Mouse (Mus musculus) MEL (cell line): ENCODE data around the gene Imp4.

Experiments
- CTCF ChIP-seq, 3 experiments: IDR thresholded peaks in 2 of 3; conservative IDR thresholded peaks in 1 of 3; 2 replicates each; pipeline ENCODE4 v1.5.1; 2011 to 2012; ENCODE audit warnings: low read length in 3 of 3, low read depth in 2 of 3, mild to moderate bottlenecking in 2 of 3, improper control_type of control experiment in 1 of 3, inconsistent platforms in 1 of 3, mixed read lengths in 1 of 3, moderate library complexity in 1 of 3; ENCODE audit not compliant: control insufficient read depth in 1 of 3, insufficient read depth in 1 of 3, poor library complexity in 1 of 3, severe bottlenecking in 1 of 3
- GABPA ChIP-seq: IDR thresholded peaks from 2 replicates; pipeline ENCODE4 v1.6.1; 2012; ENCODE audit warnings: low read depth, mild to moderate bottlenecking, inconsistent platforms, low read length, improper control_type of control experiment, moderate library complexity
- JUND ChIP-seq: IDR thresholded peaks from 2 replicates; pipeline ENCODE4 v1.6.1; 2011; ENCODE audit warnings: low read depth, mild to moderate bottlenecking, improper control_type of control experiment, low read length
- MAZ ChIP-seq: IDR thresholded peaks from 2 replicates; pipeline ENCODE4 v1.6.1; 2012; ENCODE audit warnings: low read depth, mild to moderate bottlenecking, inconsistent platforms, low read length, improper control_type of control experiment
- NELFE ChIP-seq: IDR thresholded peaks from 2 replicates; pipeline ENCODE4 v1.6.1; 2011; ENCODE audit warnings: low read depth, low read length, improper control_type of control experiment
- TBP ChIP-seq: IDR thresholded peaks from 2 replicates; pipeline ENCODE4 v1.8.0; 2011; ENCODE audit warnings: low read depth, low read length, improper control_type of control experiment

- TF ChIP-seq CTCF (IDR thresholded peaks at IDR 0.05 in 2 of 3, conservative IDR thresholded peaks at IDR 0.05 in 1 of 3; ENCODE audit: control insufficient read depth in 1 of 3, insufficient read depth in 1 of 3, low read depth in 2 of 3, low read length in 3 of 3, poor library complexity in 1 of 3, severe bottlenecking in 1 of 3) = peak; percentile 37 to 43 (median 40)
- no peak for TF ChIP-seq MAZ
- no peak for TF ChIP-seq JUND
- TF ChIP-seq GABPA = no peak
- no peak for TF ChIP-seq NELFE
- no peak for TF ChIP-seq TBP
These were observed 46.0 kb downstream of the Imp4 start for GRCm38 (mm10) chr1:34485461-34486188.
